Mouse (Mus musculus): ENCODE data around the gene Itga8. TPM values are rescaled to one million over a fixed set of nuclear protein-coding genes. Genes with fewer than 3 reads are reported as not detected.

The Itga8 gene
- total RNA-seq, 2 experiments from 2014 or later = 9.6 to 10.7 TPM

GRCm38 (mm10) chr2:12060034-12060723, 241.5 kb downstream of the Itga8 start:
- DNase-seq (ENCODE audit: extremely low spot score in 1 of 2, low spot score in 2 of 2) = no peak
- no peak for TF ChIP-seq CTCF (IDR thresholded peaks at IDR 0.05)
- Histone ChIP-seq H3K27ac (no peak overlapping the region), H3K4me3 (no peak overlapping the region)
- intact Hi-C loops (cut with DNase I) = no loop called here

Other genes starting within 250 kb of the Itga8 start
- gene Mindy3, start 117.5 kb upstream of the Itga8 start, total RNA-seq (2021) = 10 to 100 TPM; 54.0 to 60.7 TPM